Mouse (Mus musculus): ENCODE results near the gene Ankrd35.

DNA sequence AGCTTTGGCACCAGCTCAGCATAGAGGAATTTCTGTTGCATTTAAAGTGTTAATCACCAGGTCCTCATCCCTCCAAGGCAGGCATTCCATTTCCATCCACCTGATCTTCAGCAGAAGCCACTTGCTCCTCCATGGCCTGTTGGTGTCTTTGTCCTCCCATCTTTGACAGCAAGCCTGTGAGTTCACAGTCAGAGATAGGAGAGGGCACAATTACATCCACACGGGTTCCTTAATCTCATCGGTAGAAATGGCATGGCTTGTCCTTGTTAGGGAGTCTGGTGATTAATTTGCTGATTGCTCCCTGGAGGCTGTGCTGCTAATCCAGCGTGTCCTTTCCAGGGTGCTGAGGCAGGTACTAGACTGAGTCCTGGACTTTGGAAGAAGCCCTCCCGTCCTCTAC lies 3.6 kb downstream of the Ankrd35 start:
- TF ChIP-seq POLR2A (IDR thresholded peaks at IDR 0.05; ENCODE audit: borderline replicate concordance, control insufficient read depth, low read depth, low read length) (no peak), CTCF (IDR thresholded peaks at IDR 0.05; ENCODE audit: control insufficient read depth, insufficient read depth, low read length) (no peak)

All from bone marrow, adult 2 months (tissue).